Mouse (Mus musculus): ENCODE measurements around the gene Fam57b. TPM values are rescaled to one million over a fixed set of nuclear protein-coding genes. Genes with fewer than 3 reads are reported as not detected.

The Fam57b gene
- polyA plus RNA-seq, 1 experiment from 2014 or later, result 1.1 TPM

- WGBS, result 63% methylated on average over 9 of the region's 9 CpGs
- peaks cover 44% of the 10 kb centered on the region for H3K36me3 ChIP-seq (ENCODE audit: control insufficient read depth, insufficient read depth, low read length)
- no peaks in the 10 kb centered on the region for H3K27me3 ChIP-seq (ENCODE audit: control insufficient read depth, insufficient read depth, low read length)
- no peak overlapping the region for H3K9ac ChIP-seq (replicated peaks; ENCODE audit: low read depth, low read length)
- H3K4me1 ChIP-seq (ENCODE audit: control insufficient read depth, insufficient read depth, low read length), result no peaks in the 10 kb centered on the region
- no peak overlapping the region for H3K27ac ChIP-seq (ENCODE audit: low read length)
- H3K4me2 ChIP-seq (replicated peaks; ENCODE audit: low read depth, low read length), result no peak overlapping the region
- H3K9me3 ChIP-seq (ENCODE audit: control insufficient read depth, low read depth, low read length), result no peaks in the 10 kb centered on the region
- peak; percentile 46; the same call in 1 of the 2 replicates for ATAC-seq (ENCODE audit: insufficient number of reproducible peaks, insufficient read depth, low FRiP score, low read depth)
- H3K4me3 ChIP-seq (ENCODE audit: low read depth, low read length), result no peak overlapping the region
Observed at GRCm38 (mm10) chr7:126856741-126857420, 59.4 kb downstream of the Fam57b start.

GRCm38 (mm10) chr7:126860987-126861386 lies 63.5 kb downstream of the Fam57b start:
- Histone ChIP-seq H3K27me3 (ENCODE audit: control insufficient read depth, insufficient read depth, low read length) (no peaks in the 10 kb centered on the region), H3K9me3 (ENCODE audit: control insufficient read depth, low read depth, low read length) (no peaks in the 10 kb centered on the region), H3K9ac (replicated peaks; ENCODE audit: low read depth, low read length) (peak overlapping the region; percentile 71), H3K27ac (ENCODE audit: low read length) (no peak overlapping the region; the same call in 1 of the 2 replicates), H3K36me3 (ENCODE audit: control insufficient read depth, insufficient read depth, low read length) (peaks cover 34% of the 10 kb centered on the region), H3K4me2 (replicated peaks; ENCODE audit: low read depth, low read length) (peak overlapping the region; percentile 90), H3K4me3 (ENCODE audit: low read depth, low read length) (peak overlapping the region; percentile 56), H3K4me1 (ENCODE audit: control insufficient read depth, insufficient read depth, low read length) (peaks cover 18% of the 10 kb centered on the region)
- 65% methylated on average over 5 of the region's 5 CpGs for whole genome bisulfite sequencing
- ATAC-seq (ENCODE audit: insufficient number of reproducible peaks, insufficient read depth, low FRiP score, low read depth), result no peak

- 2% methylated on average over 42 of the region's 42 CpGs for WGBS
- H3K27me3 ChIP-seq (ENCODE audit: control insufficient read depth, insufficient read depth, low read length), result no peaks in the 10 kb centered on the region
- H3K4me3 ChIP-seq (ENCODE audit: low read depth, low read length), result peak within 1 kb of the TSS; percentile 56
- no peaks in the 10 kb centered on the region for H3K9me3 ChIP-seq (ENCODE audit: control insufficient read depth, low read depth, low read length)
- H3K4me1 ChIP-seq (ENCODE audit: control insufficient read depth, insufficient read depth, low read length), result peaks cover 18% of the 10 kb centered on the region
- peak within 1 kb of the TSS; percentile 71 for H3K9ac ChIP-seq (replicated peaks; ENCODE audit: low read depth, low read length)
- H3K27ac ChIP-seq (ENCODE audit: low read length), result peak within 1 kb of the TSS; percentile 58
- H3K4me2 ChIP-seq (replicated peaks; ENCODE audit: low read depth, low read length), result peak within 1 kb of the TSS; percentile 90
- ATAC-seq (ENCODE audit: insufficient number of reproducible peaks, insufficient read depth, low FRiP score, low read depth), result peak; percentile 92
- peaks cover 34% of the 10 kb centered on the region for H3K36me3 ChIP-seq (ENCODE audit: control insufficient read depth, insufficient read depth, low read length)
Observed at GRCm38 (mm10) chr7:126861429-126862130, 64.1 kb downstream of the Fam57b start, which contains the start of gene Hirip3. Hirip3 (plus strand) TSS chr7:126861972.

GRCm38 (mm10) chr7:126862147-126862784 lies 64.8 kb downstream of the Fam57b start, which contains the start of gene Ino80e:
Ino80e (minus strand) TSS chr7:126862377.
- Histone ChIP-seq H3K4me2 (replicated peaks; ENCODE audit: low read depth, low read length) (peak within 1 kb of the TSS; percentile 90), H3K9me3 (ENCODE audit: control insufficient read depth, low read depth, low read length) (no peaks in the 10 kb centered on the region), H3K9ac (replicated peaks; ENCODE audit: low read depth, low read length) (peak within 1 kb of the TSS; percentile 71), H3K4me1 (ENCODE audit: control insufficient read depth, insufficient read depth, low read length) (peaks cover 18% of the 10 kb centered on the region), H3K27me3 (ENCODE audit: control insufficient read depth, insufficient read depth, low read length) (no peaks in the 10 kb centered on the region), H3K27ac (ENCODE audit: low read length) (peak within 1 kb of the TSS; percentile 58), H3K4me3 (ENCODE audit: low read depth, low read length) (peak within 1 kb of the TSS; percentile 56), H3K36me3 (ENCODE audit: control insufficient read depth, insufficient read depth, low read length) (peaks cover 40% of the 10 kb centered on the region)
- ATAC-seq (ENCODE audit: insufficient number of reproducible peaks, insufficient read depth, low FRiP score, low read depth), result peak; percentile 53; the same call in 1 of the 2 replicates
- WGBS, result under 1% methylated on average over 41 of the region's 41 CpGs

GRCm38 (mm10) chr7:126863791-126864190 lies 66.3 kb downstream of the Fam57b start:
- peaks cover 49% of the 10 kb centered on the region for H3K36me3 ChIP-seq (ENCODE audit: control insufficient read depth, insufficient read depth, low read length)
- 52% methylated on average over 6 of the region's 6 CpGs for WGBS

GRCm38 (mm10) chr7:126867534-126867933 lies 70.1 kb downstream of the Fam57b start:
- no peaks in the 10 kb centered on the region for H3K9me3 ChIP-seq (ENCODE audit: control insufficient read depth, low read depth, low read length)
- H3K36me3 ChIP-seq (ENCODE audit: control insufficient read depth, insufficient read depth, low read length), result peaks cover 75% of the 10 kb centered on the region
- H3K27ac ChIP-seq (ENCODE audit: low read length), result no peak overlapping the region
- no peak overlapping the region for H3K9ac ChIP-seq (replicated peaks; ENCODE audit: low read depth, low read length)
- no peaks in the 10 kb centered on the region for H3K27me3 ChIP-seq (ENCODE audit: control insufficient read depth, insufficient read depth, low read length)
- no peak overlapping the region for H3K4me3 ChIP-seq (ENCODE audit: low read depth, low read length)
- H3K4me2 ChIP-seq (replicated peaks; ENCODE audit: low read depth, low read length), result no peak overlapping the region
- no peak for ATAC-seq (ENCODE audit: insufficient number of reproducible peaks, insufficient read depth, low FRiP score, low read depth)
- WGBS, result 87% methylated on average over 2 of the region's 2 CpGs
- peaks cover 18% of the 10 kb centered on the region for H3K4me1 ChIP-seq (ENCODE audit: control insufficient read depth, insufficient read depth, low read length)

More at GRCm38 (mm10) chr7:126863791-126864190, 66.3 kb downstream of the Fam57b start:
- peak overlapping the region; percentile 56 for H3K4me3 ChIP-seq (ENCODE audit: low read depth, low read length)
- peaks cover 18% of the 10 kb centered on the region for H3K4me1 ChIP-seq (ENCODE audit: control insufficient read depth, insufficient read depth, low read length)
- ATAC-seq (ENCODE audit: insufficient number of reproducible peaks, insufficient read depth, low FRiP score, low read depth), result no peak
- H3K27ac ChIP-seq (ENCODE audit: low read length), result no peak overlapping the region; the same call in 1 of the 2 replicates
- H3K27me3 ChIP-seq (ENCODE audit: control insufficient read depth, insufficient read depth, low read length), result no peaks in the 10 kb centered on the region
- H3K9me3 ChIP-seq (ENCODE audit: control insufficient read depth, low read depth, low read length), result no peaks in the 10 kb centered on the region
- H3K9ac ChIP-seq (replicated peaks; ENCODE audit: low read depth, low read length), result no peak overlapping the region; the same call in 1 of the 2 replicates
- H3K4me2 ChIP-seq (replicated peaks; ENCODE audit: low read depth, low read length), result peak overlapping the region; percentile 90

GRCm38 (mm10) chr7:126868003-126868402 lies 70.5 kb downstream of the Fam57b start:
- Histone ChIP-seq H3K9ac (replicated peaks; ENCODE audit: low read depth, low read length) (no peak overlapping the region), H3K27ac (ENCODE audit: low read length) (no peak overlapping the region), H3K4me2 (replicated peaks; ENCODE audit: low read depth, low read length) (no peak overlapping the region), H3K27me3 (ENCODE audit: control insufficient read depth, insufficient read depth, low read length) (no peaks in the 10 kb centered on the region), H3K9me3 (ENCODE audit: control insufficient read depth, low read depth, low read length) (no peaks in the 10 kb centered on the region), H3K36me3 (ENCODE audit: control insufficient read depth, insufficient read depth, low read length) (peaks cover 80% of the 10 kb centered on the region), H3K4me3 (ENCODE audit: low read depth, low read length) (no peak overlapping the region), H3K4me1 (ENCODE audit: control insufficient read depth, insufficient read depth, low read length) (peaks cover 15% of the 10 kb centered on the region)
- ATAC-seq (ENCODE audit: insufficient number of reproducible peaks, insufficient read depth, low FRiP score, low read depth), result no peak
- 85% methylated on average over 12 of the region's 12 CpGs for WGBS

- no peak overlapping the region for H3K27ac ChIP-seq (ENCODE audit: low read length)
- WGBS, result 90% methylated on average over 23 of the region's 23 CpGs
- no peak for ATAC-seq (ENCODE audit: insufficient number of reproducible peaks, insufficient read depth, low FRiP score, low read depth)
- peaks cover 91% of the 10 kb centered on the region for H3K36me3 ChIP-seq (ENCODE audit: control insufficient read depth, insufficient read depth, low read length)
- H3K4me2 ChIP-seq (replicated peaks; ENCODE audit: low read depth, low read length), result no peak overlapping the region
- no peaks in the 10 kb centered on the region for H3K4me1 ChIP-seq (ENCODE audit: control insufficient read depth, insufficient read depth, low read length)
- H3K4me3 ChIP-seq (ENCODE audit: low read depth, low read length), result no peak overlapping the region
- no peaks in the 10 kb centered on the region for H3K27me3 ChIP-seq (ENCODE audit: control insufficient read depth, insufficient read depth, low read length)
- no peaks in the 10 kb centered on the region for H3K9me3 ChIP-seq (ENCODE audit: control insufficient read depth, low read depth, low read length)
- H3K9ac ChIP-seq (replicated peaks; ENCODE audit: low read depth, low read length), result no peak overlapping the region
Observed at GRCm38 (mm10) chr7:126869780-126870519, 72.5 kb downstream of the Fam57b start.
